Mouse (Mus musculus): ENCODE measurements around the gene Med7.

GRCm38 (mm10) chr11:46461931-46462330, 25.2 kb downstream of the Med7 start:
- TF ChIP-seq GATA1 (IDR thresholded peaks at IDR 0.05; ENCODE audit: borderline replicate concordance, low read length) (no peak), FLI1 (IDR thresholded peaks at IDR 0.05; ENCODE audit: low read length) (no peak)

All from megakaryocyte, embryonic 14.5 days (primary cell).